Mouse (Mus musculus): ENCODE data around the gene Six1. TPM values are rescaled to one million over a fixed set of nuclear protein-coding genes. Genes with fewer than 3 reads are reported as not detected.
"Not testable (repeated sequence)": the region's sequence is repeated elsewhere in the genome, so short reads cannot be mapped to it uniquely, and the experiment has no call there.

Six1 gene
- 0.45 and 0.67 TPM in 2 replicates for polyA plus RNA-seq (2016; fragmentation: Nextera tagmentation; extraction: Ambion mirVana)

GRCm38 (mm10) chr12:73053668-73054241 is at the start of gene Six1:
Six1 (minus strand) TSS chr12:73053887.
- no peaks in the 10 kb centered on the region for H3K36me3 ChIP-seq
- peak within 1 kb of the TSS; percentile 63 for H3K4me3 ChIP-seq
- H3K27ac ChIP-seq (ENCODE audit: poor library complexity, severe bottlenecking), result no peak within 1 kb of the TSS
- peaks cover 16% of the 10 kb centered on the region for H3K4me1 ChIP-seq (replicated peaks)
- peak within 1 kb of the TSS; percentile 69 for H3K9ac ChIP-seq
- under 1% methylated on average over 42 of the region's 42 CpGs for WGBS
- no peaks in the 10 kb centered on the region for H3K9me3 ChIP-seq (replicated peaks)
- H3K27me3 ChIP-seq (replicated peaks), result peaks cover 43% of the 10 kb centered on the region
- peak within 1 kb of the TSS; percentile 92 for H3K4me2 ChIP-seq
- ATAC-seq (ENCODE audit: insufficient number of reproducible peaks, low FRiP score), result peak; percentile 92

GRCm38 (mm10) chr12:73098593-73098992 is 44.9 kb upstream of the Six1 start:
- Histone ChIP-seq H3K36me3 (peaks cover 14% of the 10 kb centered on the region), H3K4me3 (no peak overlapping the region), H3K4me2 (no peak overlapping the region), H3K9me3 (replicated peaks) (no peaks in the 10 kb centered on the region), H3K27ac (ENCODE audit: poor library complexity, severe bottlenecking) (no peak overlapping the region), H3K27me3 (replicated peaks) (no peaks in the 10 kb centered on the region), H3K4me1 (replicated peaks) (no peaks in the 10 kb centered on the region), H3K9ac (no peak overlapping the region)
- ATAC-seq (ENCODE audit: insufficient number of reproducible peaks, low FRiP score), result no peak
- 61% methylated on average over 4 of the region's 4 CpGs for WGBS

- not testable (repeated sequence) for H3K4me3 ChIP-seq; H3K4me1 ChIP-seq (replicated peaks); H3K27ac ChIP-seq (ENCODE audit: poor library complexity, severe bottlenecking); H3K27me3 ChIP-seq (replicated peaks); H3K36me3 ChIP-seq; ATAC-seq (ENCODE audit: insufficient number of reproducible peaks, low FRiP score); H3K9me3 ChIP-seq (replicated peaks); H3K4me2 ChIP-seq; H3K9ac ChIP-seq
- 84% methylated on average over 5 of the region's 5 CpGs for WGBS
Observed at GRCm38 (mm10) chr12:73096177-73096576, 42.5 kb upstream of the Six1 start.

GRCm38 (mm10) chr12:73094605-73095004 is 40.9 kb upstream of the Six1 start:
- Histone ChIP-seq H3K4me2 (no peak overlapping the region), H3K27ac (ENCODE audit: poor library complexity, severe bottlenecking) (no peak overlapping the region), H3K9me3 (replicated peaks) (no peaks in the 10 kb centered on the region), H3K27me3 (replicated peaks) (no peaks in the 10 kb centered on the region), H3K4me1 (replicated peaks) (no peaks in the 10 kb centered on the region), H3K9ac (no peak overlapping the region), H3K36me3 (no peaks in the 10 kb centered on the region), H3K4me3 (no peak overlapping the region)
- ATAC-seq (ENCODE audit: insufficient number of reproducible peaks, low FRiP score), result no peak
- 48% methylated on average over 2 of the region's 2 CpGs for WGBS

- no peak overlapping the region for H3K4me2 ChIP-seq
- WGBS, result 67% methylated on average over 2 of the region's 2 CpGs
- H3K9me3 ChIP-seq (replicated peaks), result no peaks in the 10 kb centered on the region
- no peaks in the 10 kb centered on the region for H3K27me3 ChIP-seq (replicated peaks)
- H3K36me3 ChIP-seq, result no peaks in the 10 kb centered on the region
- H3K27ac ChIP-seq (ENCODE audit: poor library complexity, severe bottlenecking), result no peak overlapping the region
- no peak overlapping the region for H3K4me3 ChIP-seq
- no peaks in the 10 kb centered on the region for H3K4me1 ChIP-seq (replicated peaks)
- ATAC-seq (ENCODE audit: insufficient number of reproducible peaks, low FRiP score), result no peak
- no peak overlapping the region for H3K9ac ChIP-seq
Observed at GRCm38 (mm10) chr12:73094189-73094588, 40.5 kb upstream of the Six1 start.

GRCm38 (mm10) chr12:73090672-73091335 is 37.1 kb upstream of the Six1 start:
- H3K9ac ChIP-seq, result no peak overlapping the region
- no peak overlapping the region for H3K4me3 ChIP-seq
- H3K4me1 ChIP-seq (replicated peaks), result no peaks in the 10 kb centered on the region
- H3K36me3 ChIP-seq, result no peaks in the 10 kb centered on the region
- no peak overlapping the region for H3K27ac ChIP-seq (ENCODE audit: poor library complexity, severe bottlenecking)
- H3K4me2 ChIP-seq, result no peak overlapping the region
- no peaks in the 10 kb centered on the region for H3K9me3 ChIP-seq (replicated peaks)
- WGBS, result 66% methylated on average over 7 of the region's 7 CpGs
- no peaks in the 10 kb centered on the region for H3K27me3 ChIP-seq (replicated peaks)
- ATAC-seq (ENCODE audit: insufficient number of reproducible peaks, low FRiP score), result no peak

- Histone ChIP-seq H3K27me3 (replicated peaks) (no peaks in the 10 kb centered on the region), H3K36me3 (no peaks in the 10 kb centered on the region), H3K27ac (ENCODE audit: poor library complexity, severe bottlenecking) (no peak overlapping the region), H3K4me3 (no peak overlapping the region), H3K9ac (no peak overlapping the region), H3K9me3 (replicated peaks) (no peaks in the 10 kb centered on the region), H3K4me2 (no peak overlapping the region), H3K4me1 (replicated peaks) (no peaks in the 10 kb centered on the region)
- ATAC-seq (ENCODE audit: insufficient number of reproducible peaks, low FRiP score), result peak; percentile 90
- 43% methylated on average over 5 of the region's 5 CpGs for WGBS
Observed at GRCm38 (mm10) chr12:73088911-73089310, 35.2 kb upstream of the Six1 start.

- Histone ChIP-seq H3K4me2 (no peak overlapping the region), H3K36me3 (no peaks in the 10 kb centered on the region), H3K4me1 (replicated peaks) (no peaks in the 10 kb centered on the region), H3K4me3 (no peak overlapping the region), H3K27ac (ENCODE audit: poor library complexity, severe bottlenecking) (no peak overlapping the region), H3K9me3 (replicated peaks) (no peaks in the 10 kb centered on the region), H3K27me3 (replicated peaks) (no peaks in the 10 kb centered on the region), H3K9ac (no peak overlapping the region)
- peak; percentile 55; the same call in 1 of the 2 replicates for ATAC-seq (ENCODE audit: insufficient number of reproducible peaks, low FRiP score)
- 70% methylated on average over 5 of the region's 5 CpGs for WGBS
Observed at GRCm38 (mm10) chr12:73088500-73088899, 34.8 kb upstream of the Six1 start.

GRCm38 (mm10) chr12:73087086-73087485 is 33.4 kb upstream of the Six1 start:
- WGBS, result 85% methylated on average over 7 of the region's 7 CpGs
- no peaks in the 10 kb centered on the region for H3K36me3 ChIP-seq
- no peak overlapping the region for H3K27ac ChIP-seq (ENCODE audit: poor library complexity, severe bottlenecking)
- no peak overlapping the region for H3K9ac ChIP-seq
- no peak overlapping the region for H3K4me2 ChIP-seq
- H3K9me3 ChIP-seq (replicated peaks), result no peaks in the 10 kb centered on the region
- H3K4me1 ChIP-seq (replicated peaks), result no peaks in the 10 kb centered on the region
- H3K27me3 ChIP-seq (replicated peaks), result no peaks in the 10 kb centered on the region
- no peak for ATAC-seq (ENCODE audit: insufficient number of reproducible peaks, low FRiP score)
- no peak overlapping the region for H3K4me3 ChIP-seq

GRCm38 (mm10) chr12:73085739-73086630 is 32.3 kb upstream of the Six1 start:
- Histone ChIP-seq H3K4me3 (no peak overlapping the region), H3K9ac (no peak overlapping the region), H3K36me3 (no peaks in the 10 kb centered on the region), H3K4me1 (replicated peaks) (no peaks in the 10 kb centered on the region), H3K27ac (ENCODE audit: poor library complexity, severe bottlenecking) (no peak overlapping the region), H3K4me2 (no peak overlapping the region), H3K9me3 (replicated peaks) (no peaks in the 10 kb centered on the region), H3K27me3 (replicated peaks) (no peaks in the 10 kb centered on the region)
- 26% methylated on average over 11 of the region's 11 CpGs for WGBS
- no peak for ATAC-seq (ENCODE audit: insufficient number of reproducible peaks, low FRiP score)

GRCm38 (mm10) chr12:73083773-73084172 is 30.1 kb upstream of the Six1 start:
- Histone ChIP-seq H3K9ac (no peak overlapping the region), H3K4me2 (no peak overlapping the region), H3K36me3 (no peaks in the 10 kb centered on the region), H3K27ac (ENCODE audit: poor library complexity, severe bottlenecking) (no peak overlapping the region), H3K4me1 (replicated peaks) (no peaks in the 10 kb centered on the region), H3K4me3 (no peak overlapping the region), H3K9me3 (replicated peaks) (no peaks in the 10 kb centered on the region), H3K27me3 (replicated peaks) (no peaks in the 10 kb centered on the region)
- no peak for ATAC-seq (ENCODE audit: insufficient number of reproducible peaks, low FRiP score)
- 73% methylated on average over 4 of the region's 4 CpGs for WGBS
